Mouse (Mus musculus) left cerebral cortex, adult 18-20 months (tissue): ENCODE measurements around the gene Srgap3. TPM values are rescaled to one million over a fixed set of nuclear protein-coding genes. Genes with fewer than 3 reads are reported as not detected.

ENCODE experiments used
- DNase-seq, 2 experiments: peaks; one replicate each; pipeline ENCODE4 v3.0.0; 2021 to 2022; ENCODE audit warnings: low spot score in 2 of 2, mixed read lengths in 1 of 2
- total RNA-seq, 2 experiments: library from RNA; stranded (reverse); gene quantifications; 2 replicates each; pipeline ENCODE4 v1.2.3; 2021

Srgap3 gene
- total RNA-seq, 2 experiments from 2014 or later = 217 to 223 TPM

- DNase-seq = no peak
Observed at GRCm38 (mm10) chr6:112950205-112951110, 3.4 kb upstream of the Srgap3 start.

GRCm38 (mm10) chr6:112949220-112949619 is 2.2 kb upstream of the Srgap3 start:
- no peak for DNase-seq

GRCm38 (mm10) chr6:112948416-112948815 is 1.4 kb upstream of the Srgap3 start:
- no peak for DNase-seq

GRCm38 (mm10) chr6:112946021-112946811 is 850 bp downstream of the Srgap3 start:
- DNase-seq = peak in 1 of 2 experiments; percentile 30

- DNase-seq = peak; percentile 31 to 59
Observed at GRCm38 (mm10) chr6:112945181-112945751, 1.8 kb downstream of the Srgap3 start.

- no peak for DNase-seq
Observed at GRCm38 (mm10) chr6:112943596-112944245, 3.3 kb downstream of the Srgap3 start.

GRCm38 (mm10) chr6:112939281-112939680 is 7.8 kb downstream of the Srgap3 start:
- no peak for DNase-seq

- DNase-seq = no peak
Observed at GRCm38 (mm10) chr6:112937791-112938190, 9.3 kb downstream of the Srgap3 start.

GRCm38 (mm10) chr6:112934501-112934900 is 12.6 kb downstream of the Srgap3 start:
- no peak for DNase-seq

- DNase-seq = no peak
Observed at GRCm38 (mm10) chr6:112932611-112933010, 14.5 kb downstream of the Srgap3 start.

- no peak for DNase-seq
Observed at GRCm38 (mm10) chr6:112930011-112930451, 17.0 kb downstream of the Srgap3 start.

- peak; percentile 62 to 69 for DNase-seq
Observed at GRCm38 (mm10) chr6:112929291-112929984, 17.6 kb downstream of the Srgap3 start.

GRCm38 (mm10) chr6:112928841-112929240 is 18.2 kb downstream of the Srgap3 start:
- DNase-seq = no peak

- DNase-seq = no peak
Observed at GRCm38 (mm10) chr6:112927341-112927740, 19.7 kb downstream of the Srgap3 start.

- DNase-seq = no peak
Observed at GRCm38 (mm10) chr6:112926011-112926410, 21.1 kb downstream of the Srgap3 start.

GRCm38 (mm10) chr6:112925234-112925975 is 21.7 kb downstream of the Srgap3 start:
- DNase-seq = peak; percentile 54 to 61

GRCm38 (mm10) chr6:112924606-112925141 is 22.4 kb downstream of the Srgap3 start:
- peak in 1 of 2 experiments; percentile 25 for DNase-seq

GRCm38 (mm10) chr6:112920619-112921195 is 26.4 kb downstream of the Srgap3 start:
- DNase-seq = no peak

- DNase-seq = no peak
Observed at GRCm38 (mm10) chr6:112917717-112918116, 29.3 kb downstream of the Srgap3 start.
